Mouse (Mus musculus): ENCODE data around the gene Ehd4. TPM values are rescaled to one million over a fixed set of nuclear protein-coding genes. Genes with fewer than 3 reads are reported as not detected.

The Ehd4 gene
- total RNA-seq (2021), result 100 to 1,000 TPM; 461 to 503 TPM

DNA sequence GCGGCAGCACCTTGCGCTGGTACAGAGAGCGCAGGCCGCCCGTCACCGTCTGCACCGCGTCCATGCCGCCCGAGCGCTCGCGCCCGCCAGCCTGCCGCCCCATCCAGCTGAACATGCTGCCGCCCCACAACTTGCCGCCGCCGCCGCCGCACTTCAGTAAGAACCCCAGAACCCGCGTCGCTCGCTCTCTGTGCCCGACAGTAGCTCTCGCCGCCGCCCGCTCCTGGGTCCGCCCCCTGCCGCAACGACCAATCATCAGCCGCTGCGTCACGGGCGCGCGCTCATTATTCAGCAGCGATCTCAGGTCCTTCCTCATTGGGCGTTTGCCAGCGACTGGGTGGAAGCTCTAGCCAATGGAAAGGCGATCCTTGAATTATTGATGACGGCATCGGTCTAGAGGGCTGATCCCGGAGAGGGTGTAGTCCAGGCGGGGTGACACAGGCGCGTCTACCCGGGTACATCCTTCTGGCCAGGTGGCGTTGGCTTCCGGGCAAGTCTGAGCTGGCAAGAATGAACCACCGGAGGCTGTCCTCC lies at the start of gene Ehd4:
Gene Ehd4, minus strand, starts transcription at position 246 of the 534 bp plus-strand sequence.
- peak; percentile 100 for DNase-seq

DNA sequence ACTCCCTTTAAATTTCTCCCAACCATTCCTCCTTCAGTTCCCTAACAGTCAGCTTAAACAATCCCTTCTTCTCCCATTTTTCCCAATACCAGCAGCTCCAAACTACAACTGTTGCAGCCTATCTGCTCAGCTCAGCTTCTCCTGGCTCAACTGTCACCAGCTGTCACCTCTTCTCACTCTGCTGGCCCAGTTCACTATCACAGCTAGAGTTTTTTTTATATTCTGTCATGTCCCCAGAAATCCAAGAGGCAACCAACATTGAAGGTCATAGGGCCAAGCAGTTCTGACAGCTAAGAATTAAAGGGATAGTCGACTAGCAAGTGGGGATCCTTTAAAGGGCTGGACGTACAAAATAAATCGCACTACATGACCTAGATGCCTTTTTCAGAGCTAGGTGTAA lies 49.3 kb upstream of the Ehd4 start:
- DNase-seq, result no peak

DNA sequence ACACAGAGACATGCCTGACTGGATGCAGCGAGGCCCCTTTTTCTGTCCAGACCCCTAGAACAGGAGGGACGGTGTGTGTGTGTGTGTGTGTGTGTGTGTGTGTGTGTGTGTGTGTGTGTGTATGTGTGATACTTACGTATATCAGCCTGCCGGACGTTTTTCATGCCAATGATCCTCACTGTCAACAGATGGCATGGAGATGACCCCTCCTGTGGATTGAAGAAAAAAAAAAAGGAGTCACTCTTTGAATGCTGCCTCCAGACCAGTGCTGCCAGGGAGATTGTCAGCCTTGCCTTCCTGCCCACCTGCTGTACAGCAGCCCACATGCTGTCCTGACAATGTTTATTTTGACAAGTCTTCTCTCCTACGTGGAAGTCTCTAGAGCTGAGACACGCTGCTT lies 45.7 kb upstream of the Ehd4 start:
- DNase-seq, result no peak

DNA sequence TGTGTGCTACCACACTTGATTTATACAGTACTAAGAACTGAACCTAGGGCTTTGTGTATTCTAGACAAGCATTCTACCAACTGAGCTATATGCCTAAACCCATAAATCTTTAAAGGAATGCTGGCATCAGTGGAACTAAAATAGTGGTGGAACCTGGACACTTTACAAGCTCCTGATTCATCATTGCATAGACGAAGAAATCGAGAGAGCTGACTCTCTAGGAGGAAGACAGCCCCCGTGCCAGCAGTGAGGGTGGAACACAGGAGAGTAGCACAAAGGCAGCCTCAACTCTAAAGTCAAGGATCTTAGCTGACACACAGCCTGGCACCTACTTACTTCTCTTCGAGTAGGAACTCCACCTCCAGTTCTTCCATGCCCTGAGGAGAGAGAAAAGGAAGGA lies 33.8 kb upstream of the Ehd4 start:
- DNase-seq, result no peak

DNA sequence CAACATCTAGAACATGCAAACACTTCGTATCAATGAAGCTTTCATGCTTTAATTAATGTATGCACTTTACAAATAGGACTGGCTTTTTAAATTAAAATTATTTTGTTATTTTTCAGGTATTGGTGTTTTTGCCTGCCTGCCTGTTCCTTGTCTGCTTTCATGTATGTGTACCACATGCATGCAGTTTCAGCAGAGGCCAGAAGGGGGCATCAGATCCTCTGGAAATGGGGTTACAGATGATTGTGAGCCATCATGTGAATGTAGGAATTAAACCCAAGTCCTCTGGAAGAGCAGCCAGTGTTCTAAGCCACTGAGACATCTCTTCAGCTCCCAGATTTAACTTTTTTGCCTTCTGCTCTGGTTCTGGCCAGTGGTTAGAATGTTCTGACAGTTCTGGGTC lies 33.2 kb upstream of the Ehd4 start:
- no peak for DNase-seq

DNA sequence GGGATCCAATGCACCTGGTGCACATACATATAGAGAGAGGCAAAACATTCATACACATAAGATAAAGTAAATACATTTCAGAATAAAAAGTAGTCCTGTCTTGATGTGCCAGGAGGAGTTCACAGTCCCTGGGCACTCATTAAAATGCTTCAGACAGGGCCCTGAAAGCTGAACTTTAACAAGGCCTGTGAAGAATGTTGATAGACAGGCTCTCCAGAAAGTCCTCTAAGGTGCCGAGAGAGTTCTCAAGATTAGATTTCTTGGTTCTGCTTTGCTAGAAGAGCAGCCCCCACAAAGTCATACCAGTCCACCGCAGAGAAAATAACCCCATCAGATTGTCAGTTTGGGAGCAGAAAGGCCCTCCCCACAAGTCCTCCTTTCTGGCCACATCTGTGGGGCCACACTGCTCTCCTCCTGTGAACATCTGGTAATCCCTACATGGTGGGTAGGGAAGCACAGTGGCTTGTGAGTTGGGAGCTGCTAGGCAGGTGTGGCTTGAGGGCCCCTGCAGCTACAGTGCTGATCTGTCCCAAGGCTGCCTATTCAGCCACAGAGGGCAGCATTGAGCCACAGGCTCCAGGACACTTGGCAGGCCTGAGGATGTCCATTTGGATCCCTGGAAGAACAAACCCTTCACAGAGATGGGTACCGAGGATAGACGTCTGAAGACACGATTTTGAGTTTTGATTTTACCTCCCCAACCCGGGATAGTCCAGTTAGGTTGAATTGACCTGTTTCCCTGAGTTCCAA lies 31.3 kb upstream of the Ehd4 start:
- DNase-seq, result no peak

DNA sequence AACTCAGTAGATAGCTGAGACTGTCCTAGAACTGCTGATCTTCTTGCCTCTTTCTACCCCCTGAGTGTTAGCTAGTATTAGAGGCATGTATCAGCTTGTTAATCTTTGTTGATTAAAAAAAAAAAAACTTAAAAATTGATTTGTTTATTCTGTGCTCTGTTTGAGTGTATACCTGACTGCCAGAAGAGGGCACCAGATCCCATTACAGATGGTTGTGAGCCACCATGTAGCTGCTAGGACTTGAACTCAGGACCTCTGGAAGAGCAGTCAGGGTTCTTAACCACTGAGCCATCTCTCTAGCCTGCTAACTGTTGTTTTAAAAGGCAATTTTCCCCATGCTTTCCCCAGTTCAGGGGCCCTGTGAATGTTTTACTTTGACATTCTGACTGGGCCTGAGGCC lies 24.5 kb upstream of the Ehd4 start:
- DNase-seq, result no peak

DNA sequence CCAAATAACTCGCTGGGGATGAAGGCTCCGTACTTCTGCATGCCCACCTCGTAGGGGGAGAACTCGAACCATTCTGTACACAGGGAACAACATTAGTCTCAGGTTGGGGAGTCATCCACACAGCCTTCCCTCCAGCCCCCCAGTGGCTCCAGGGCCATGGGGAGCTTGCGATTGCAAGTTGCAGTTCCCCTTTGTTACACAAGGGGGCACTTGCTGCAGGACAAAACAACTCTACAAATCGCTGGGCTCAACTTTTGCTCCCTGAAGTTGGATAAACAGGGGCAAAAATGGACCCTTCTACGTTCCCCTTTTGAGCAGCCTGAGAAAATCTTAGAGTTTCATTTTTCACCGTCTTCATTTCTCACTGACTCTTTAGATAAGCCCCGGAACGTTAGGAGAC lies 19.3 kb upstream of the Ehd4 start:
- DNase-seq, result peak; percentile 76

DNA sequence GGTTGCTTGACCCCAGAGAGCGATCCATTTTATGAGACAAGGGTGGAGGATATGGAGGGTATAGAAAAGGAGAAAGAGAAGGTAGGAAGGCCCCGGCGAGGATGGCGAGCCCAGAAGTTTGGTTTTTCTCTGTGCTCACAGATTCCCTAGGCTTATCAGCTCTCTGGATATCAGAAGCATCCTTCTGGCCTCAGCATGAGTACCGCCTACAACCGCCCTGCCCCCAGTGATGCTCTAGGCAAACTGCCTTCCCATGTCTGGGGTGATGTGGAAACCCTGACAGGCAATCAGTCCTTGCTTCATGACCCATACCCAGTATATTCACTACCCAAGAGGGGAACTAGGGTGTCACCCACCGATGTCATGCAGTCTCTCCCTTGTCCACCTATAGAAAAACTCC lies 17.0 kb upstream of the Ehd4 start:
- no peak for DNase-seq

DNA sequence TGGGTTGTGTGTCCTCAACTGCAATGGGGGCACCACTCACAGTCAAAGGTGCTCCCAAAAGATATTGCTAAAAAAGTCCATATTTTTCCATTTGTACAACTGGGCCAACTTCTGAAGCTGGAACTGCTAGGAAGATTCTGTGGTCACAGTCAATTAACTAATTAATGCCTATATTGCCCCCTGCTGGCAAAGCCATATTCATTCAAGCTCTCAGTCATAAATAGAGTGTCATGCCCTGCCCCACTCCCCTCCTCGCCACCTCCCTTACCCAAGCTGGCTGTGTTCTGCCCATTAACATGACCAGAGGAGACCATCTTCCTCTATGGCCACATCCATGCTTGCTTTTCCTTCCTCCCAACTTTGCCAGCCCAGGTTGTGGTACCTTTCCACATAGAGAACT lies 16.3 kb upstream of the Ehd4 start:
- peak; percentile 76 for DNase-seq

DNA sequence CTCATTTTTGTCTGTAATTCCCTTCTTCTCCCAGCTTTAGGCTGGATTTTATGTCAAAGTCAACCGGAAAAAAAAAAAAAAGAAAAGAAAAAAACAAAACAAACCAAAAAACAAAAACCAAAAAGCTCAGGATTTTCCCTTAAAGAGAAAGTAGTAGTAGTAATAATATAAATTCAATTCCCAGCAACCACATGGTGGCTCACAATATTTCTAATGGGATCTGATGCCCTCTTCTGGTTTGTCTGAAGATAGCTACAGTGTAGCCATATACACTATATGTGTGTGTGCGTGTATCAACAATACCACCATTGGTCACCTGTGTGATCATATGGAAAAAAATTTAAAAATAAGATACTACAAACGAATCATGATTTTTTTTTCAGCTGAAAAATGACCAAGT lies 15.0 kb upstream of the Ehd4 start:
- no peak for DNase-seq

DNA sequence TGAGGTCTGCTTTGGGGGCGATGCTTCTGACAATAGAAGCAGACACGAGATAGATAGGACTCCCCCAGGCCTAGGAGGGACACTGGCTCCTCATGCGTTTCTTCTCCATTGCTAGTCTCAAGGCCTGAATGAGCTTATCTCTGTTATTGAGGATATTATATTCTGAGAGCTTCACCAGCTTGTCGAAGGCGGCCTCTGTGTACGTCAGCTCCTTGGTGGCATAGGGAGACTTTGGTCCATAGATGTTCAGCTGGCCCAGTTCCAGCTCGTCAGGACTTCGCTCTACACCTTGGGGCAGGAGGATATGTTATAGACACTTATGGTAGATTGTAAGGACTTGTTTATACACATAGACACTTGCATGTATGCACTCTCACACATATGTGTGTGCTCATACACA lies 13.4 kb upstream of the Ehd4 start:
- DNase-seq, result no peak

DNA sequence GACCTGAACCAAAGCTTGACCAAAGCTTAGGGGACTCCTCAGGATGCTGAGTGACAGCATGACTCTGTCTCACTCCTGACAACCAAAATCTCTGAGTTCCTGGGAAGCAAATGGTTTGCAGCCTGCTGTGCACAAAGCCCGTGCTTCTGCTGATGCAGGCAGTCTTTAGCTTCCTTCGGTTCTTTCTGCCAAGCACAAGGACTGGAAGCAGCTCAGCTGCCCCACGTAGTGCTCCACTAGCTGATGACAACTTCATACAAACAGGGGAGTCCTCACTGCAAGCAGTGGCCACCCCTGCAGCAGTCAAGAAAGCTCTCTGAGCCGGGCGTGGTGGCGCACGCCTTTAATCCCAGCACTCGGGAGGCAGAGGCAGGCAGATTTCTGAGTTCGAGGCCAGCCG lies 11.1 kb upstream of the Ehd4 start:
- no peak for DNase-seq

DNA sequence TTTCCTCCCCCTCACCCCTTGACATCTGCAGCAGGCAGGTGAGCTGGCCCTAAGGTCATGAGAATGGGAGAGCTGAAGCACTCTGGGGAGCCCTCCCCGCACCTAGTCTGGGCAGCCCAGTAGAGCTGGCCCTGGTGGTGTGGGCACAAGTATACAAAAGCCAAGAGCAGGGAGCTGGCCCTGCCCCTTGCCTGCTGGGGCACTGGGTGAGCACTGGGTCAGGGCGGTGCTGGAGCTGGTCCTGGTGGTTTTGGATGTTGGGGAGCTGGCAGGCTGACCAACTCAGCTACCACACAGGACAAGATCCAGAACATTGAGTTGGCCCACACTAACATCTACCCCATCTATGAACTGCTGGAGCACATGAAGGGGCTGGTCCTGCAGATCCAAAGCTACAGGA lies 5.0 kb upstream of the Ehd4 start:
- DNase-seq, result no peak

DNA sequence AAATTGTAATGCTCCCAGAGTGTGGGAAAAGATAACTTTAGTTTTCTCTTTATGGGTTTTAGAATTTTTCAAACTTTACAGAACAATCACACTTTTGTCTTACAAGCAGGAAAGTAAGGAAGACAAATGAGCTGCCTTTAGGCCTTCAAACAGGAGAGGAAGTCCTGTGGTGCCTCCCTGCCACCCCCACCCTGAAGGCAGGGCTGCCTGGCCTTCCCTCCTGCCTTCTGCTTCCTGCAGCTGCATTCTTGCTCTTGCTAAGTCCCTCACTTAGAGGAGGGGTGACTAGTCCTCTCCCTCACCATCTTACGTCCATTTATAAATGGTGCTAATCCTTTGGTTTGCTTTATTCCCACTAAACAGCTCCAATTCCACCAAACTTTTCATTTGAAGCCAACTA lies 4.4 kb upstream of the Ehd4 start:
- DNase-seq, result no peak

DNA sequence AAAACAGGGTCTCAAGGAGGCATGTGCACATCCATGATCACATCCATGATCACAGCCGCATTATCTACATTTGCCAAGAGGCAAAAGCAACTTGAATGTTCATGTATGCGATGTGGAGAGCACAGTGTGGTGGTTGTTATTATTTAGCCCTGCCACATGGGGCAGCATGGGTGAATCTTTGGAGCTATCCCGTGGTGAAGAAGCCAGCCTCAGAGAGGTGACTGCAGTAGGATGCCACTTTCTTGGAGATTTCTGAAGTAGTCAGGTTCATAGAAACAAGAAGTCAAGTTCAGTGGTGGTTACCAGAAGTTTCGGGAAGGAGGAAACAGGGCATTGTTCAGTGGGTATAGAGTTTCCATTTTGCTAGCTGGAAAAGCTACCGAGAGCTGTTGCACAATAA lies 3.6 kb upstream of the Ehd4 start:
- DNase-seq, result no peak

DNA sequence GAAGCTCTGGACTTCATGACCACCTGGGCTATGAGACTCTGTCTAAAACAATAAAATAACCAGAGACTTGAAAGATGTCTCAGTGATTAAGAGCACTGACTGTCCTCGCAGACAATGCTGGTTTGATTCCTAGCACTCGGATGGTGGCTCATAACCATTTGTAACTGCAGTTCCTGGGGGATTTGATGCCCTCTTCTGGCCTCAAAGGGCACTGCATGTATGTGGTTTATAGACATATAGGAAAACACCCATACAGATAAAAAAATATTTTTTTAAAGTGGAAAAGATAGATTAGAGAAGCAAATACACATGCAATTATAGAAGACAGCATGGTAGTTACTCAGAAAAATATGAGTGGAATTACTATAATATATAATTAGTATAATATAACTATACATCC lies 3.2 kb upstream of the Ehd4 start:
- no peak for DNase-seq

DNA sequence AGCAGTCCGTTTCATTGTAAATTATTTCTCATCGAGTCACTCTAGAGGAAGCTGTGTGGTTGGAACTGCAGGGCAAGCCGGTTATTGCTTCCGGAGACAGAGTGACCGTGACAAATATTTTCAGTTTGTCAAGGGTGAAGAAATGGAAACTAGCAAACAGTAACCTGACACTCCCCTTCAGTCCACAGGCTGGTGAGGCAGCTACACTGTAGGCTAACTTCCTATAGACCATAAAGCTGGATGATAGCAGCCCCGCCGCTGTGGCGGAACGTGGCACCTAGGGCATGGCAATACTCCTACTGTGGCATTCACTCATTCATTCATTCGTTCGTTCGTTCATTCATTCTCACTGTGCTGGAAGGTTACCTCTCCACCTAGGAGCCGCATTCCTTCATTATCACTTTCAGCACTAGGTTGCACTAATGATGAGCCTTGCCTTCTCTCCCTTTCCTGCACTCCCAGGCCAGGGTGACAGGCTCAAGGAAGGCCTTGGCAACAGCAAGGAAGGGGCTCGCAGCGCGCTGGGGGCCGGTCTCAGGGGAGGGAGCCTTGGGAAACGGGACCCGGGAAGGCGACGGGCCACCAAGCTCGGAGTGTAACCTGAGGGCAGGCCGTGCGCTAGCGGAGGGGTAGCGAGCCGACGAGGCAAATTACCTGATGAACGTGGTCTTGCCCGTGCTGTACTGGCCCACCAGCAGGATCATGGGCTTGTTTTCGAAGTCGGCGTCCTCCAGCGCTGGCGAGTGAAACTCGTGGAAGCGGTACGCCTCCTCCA lies 633 bp downstream of the Ehd4 start:
- DNase-seq, result no peak

DNA sequence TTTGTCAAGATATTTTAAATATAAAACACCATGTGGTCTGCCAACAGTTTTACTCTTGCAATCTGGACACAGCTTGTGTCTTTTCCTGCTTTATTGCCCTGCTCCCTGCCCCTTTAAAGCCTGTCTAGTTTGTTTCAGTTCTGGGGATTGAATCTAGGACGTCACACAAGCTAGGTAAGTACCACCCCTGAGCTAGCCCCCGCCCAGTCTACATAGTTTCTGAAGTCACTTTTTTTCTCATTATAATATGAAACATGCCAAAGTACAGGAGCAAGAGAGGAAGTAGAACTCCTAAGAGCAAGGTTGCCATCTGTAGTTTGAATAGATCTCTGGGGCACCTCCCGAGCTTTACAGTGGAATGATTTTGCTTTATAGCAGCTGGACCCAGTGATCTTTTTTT lies 3.8 kb downstream of the Ehd4 start:
- no peak for DNase-seq

DNA sequence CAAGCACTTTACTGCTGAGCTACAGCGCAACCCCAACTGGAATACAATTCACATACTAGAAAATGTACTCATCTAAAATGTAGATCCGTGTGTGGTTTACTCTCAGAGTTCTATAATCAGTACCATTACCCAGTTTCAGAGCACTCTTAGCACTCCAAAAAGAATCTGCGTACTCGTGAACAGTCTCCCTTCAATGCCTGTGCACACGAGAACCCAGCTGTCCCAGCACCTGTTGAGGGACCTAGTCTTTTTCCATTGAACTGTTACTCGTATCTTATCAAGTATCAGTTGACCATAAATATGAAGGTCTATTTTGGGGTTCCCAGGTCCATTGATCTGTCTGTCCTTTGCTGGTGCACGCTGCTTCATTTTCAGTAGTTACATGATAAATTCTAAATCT lies 4.8 kb downstream of the Ehd4 start:
- no peak for DNase-seq

DNA sequence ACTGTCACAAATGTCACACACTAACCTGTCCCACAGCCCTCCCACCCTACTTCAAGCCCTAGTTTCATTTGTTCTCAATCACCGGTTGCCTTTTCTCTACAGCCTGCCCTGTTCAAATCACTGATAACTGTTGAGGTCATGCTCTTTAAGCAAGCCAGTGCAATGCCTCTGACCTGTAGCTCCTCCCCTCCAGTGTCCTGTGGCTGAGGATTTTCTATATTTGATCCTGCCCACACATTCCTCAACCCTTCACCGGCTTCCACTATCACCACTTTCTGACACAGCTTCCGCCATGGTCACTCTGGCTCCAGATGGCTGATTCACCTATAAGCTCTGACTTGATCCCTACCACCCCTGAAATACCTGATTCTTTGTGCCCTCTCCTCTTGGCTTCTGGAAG lies 6.4 kb downstream of the Ehd4 start:
- peak; percentile 48 for DNase-seq

DNA sequence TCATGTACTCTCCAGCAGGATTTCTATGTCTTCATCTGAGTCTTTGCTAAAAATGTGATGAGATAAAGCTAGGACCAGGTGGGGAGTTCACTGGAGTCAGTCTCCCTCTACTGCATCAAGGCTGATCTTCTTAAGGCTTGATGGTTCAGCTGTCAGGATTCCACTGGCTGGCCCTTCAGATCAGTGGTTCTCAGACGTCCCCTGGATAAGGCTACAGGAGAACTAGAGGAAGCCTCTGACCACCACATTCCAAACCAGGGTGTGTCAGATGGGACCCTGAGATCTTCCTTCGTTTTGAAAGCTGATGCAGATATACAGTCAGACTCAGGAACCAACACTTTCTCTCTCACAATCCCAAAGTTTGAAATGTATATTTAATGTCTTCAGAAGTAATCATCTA lies 7.0 kb downstream of the Ehd4 start:
- DNase-seq, result no peak

DNA sequence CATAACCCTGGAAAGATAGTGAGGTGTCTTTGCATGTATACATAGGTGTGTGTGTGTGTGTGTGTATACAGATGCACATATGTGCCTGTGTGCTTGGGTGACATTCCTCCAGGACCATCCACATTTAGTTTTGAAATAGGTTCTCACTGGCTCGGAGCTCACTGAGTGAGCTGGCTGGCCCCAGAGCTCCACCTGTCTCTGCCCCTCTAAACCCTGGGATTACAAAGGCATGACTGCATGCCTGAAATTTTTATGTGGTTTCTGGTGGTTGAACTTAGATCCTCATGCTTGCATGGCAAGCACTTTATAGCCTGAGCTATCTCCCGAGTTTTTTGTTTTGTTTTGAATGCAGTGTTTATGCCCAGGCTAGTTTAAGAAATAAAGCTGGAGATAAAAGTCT lies 7.9 kb downstream of the Ehd4 start:
- DNase-seq, result no peak

DNA sequence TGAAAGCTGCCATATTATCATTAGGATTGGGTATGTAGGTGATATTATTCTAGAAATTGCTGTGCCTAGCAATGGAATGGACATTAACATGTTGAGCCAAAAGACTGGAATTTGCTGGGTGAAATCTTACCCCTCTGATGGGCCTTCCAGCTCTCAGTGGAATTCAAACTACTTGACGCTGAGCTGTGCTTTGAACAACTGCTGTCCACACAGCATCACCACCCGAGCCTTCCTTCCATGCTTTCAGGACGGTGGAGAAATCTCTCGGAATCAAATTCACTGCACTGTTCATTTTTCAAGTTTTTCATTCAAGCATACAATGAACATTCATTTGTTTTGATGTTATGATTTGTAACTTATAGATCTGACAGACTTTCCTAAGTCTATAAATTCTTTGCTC lies 10.0 kb downstream of the Ehd4 start:
- DNase-seq, result no peak

All from heart, postnatal 4 days (tissue).